Mouse (Mus musculus): ENCODE data around the gene Sectm1b.

- TF ChIP-seq CTCF (IDR thresholded peaks at IDR 0.05; ENCODE audit: low read depth) (peak; percentile 67), EP300 (IDR thresholded peaks at IDR 0.05; ENCODE audit: low read depth) (no peak)
Observed at GRCm38 (mm10) chr11:121064197-121064596, 828 bp upstream of the Sectm1b start.

All from liver, postnatal 0 days (tissue).